Mouse (Mus musculus) kidney, embryonic 14.5 days (tissue): ENCODE results near the gene Rdh7. TPM values are rescaled to one million over a fixed set of nuclear protein-coding genes. Genes with fewer than 3 reads are reported as not detected.

Experiments used
- ATAC-seq: fragments of 200-750 bp; cut with Nextera tagmentation; 2 replicates; pipeline ENCODE4 v1.8.0; 2017; ENCODE audit warnings: moderate number of reproducible peaks, mild to moderate bottlenecking, moderate TSS enrichment, moderate library complexity; ENCODE audit not compliant: low FRiP score, low TSS enrichment
- H3K27ac ChIP-seq: fragments of 300-500 bp; sonication (generic); 2 replicates; pipeline ENCODE4 v1.5.1; 2014; ENCODE audit warnings: low read depth, mild to moderate bottlenecking, low read length, moderate library complexity, mixed read lengths
- H3K27me3 ChIP-seq: fragments of 300-500 bp; sonication (generic); 2 replicates; pipeline ENCODE4 v1.6.1; 2014; ENCODE audit warnings: mild to moderate bottlenecking, low read length; ENCODE audit not compliant: control insufficient read depth, insufficient read depth
- H3K36me3 ChIP-seq: fragments of 300-500 bp; sonication (generic); 2 replicates; pipeline ENCODE4 v1.6.1; 2014; ENCODE audit warnings: low read length, mixed read lengths; ENCODE audit not compliant: control insufficient read depth, insufficient read depth
- H3K4me1 ChIP-seq: fragments of 300-500 bp; sonication (generic); 2 replicates; pipeline ENCODE4 v1.6.1; 2014; ENCODE audit warnings: low read length, mixed read lengths; ENCODE audit not compliant: control insufficient read depth, insufficient read depth
- H3K4me2 ChIP-seq: fragments of 300-500 bp; sonication (generic); replicated peaks from 2 replicates; pipeline ENCODE4 v1.6.1; 2014; ENCODE audit warnings: low read depth, mild to moderate bottlenecking, low read length
- H3K4me3 ChIP-seq: fragments of 300-500 bp; sonication (generic); 2 replicates; pipeline ENCODE4 v1.5.1; 2014; ENCODE audit warnings: mild to moderate bottlenecking, low read length
- H3K9ac ChIP-seq: fragments of 300-500 bp; sonication (generic); 2 replicates; pipeline ENCODE4 v1.6.1; 2014; ENCODE audit warnings: low read depth, mild to moderate bottlenecking, low read length, moderate library complexity
- H3K9me3 ChIP-seq: fragments of 300-500 bp; sonication (generic); 2 replicates; pipeline ENCODE4 v1.6.1; 2016; ENCODE audit warnings: low read length; ENCODE audit not compliant: control insufficient read depth
- WGBS: fragments of 180-500 bp; shearing (Covaris S2); extraction: QIAGEN DNeasy Blood & Tissue Kit; methylation state at CpG from one replicate; pipeline ENCODE4 v1.1.7; 2014; 5-methylcytosine and 5-hydroxymethylcytosine counted together
- polyA plus RNA-seq: library from polyadenylated mRNA; unstranded; fragments of >200 nt; fragmentation: Nextera tagmentation; extraction: Ambion mirVana; gene quantifications from 2 replicates; pipeline ENCODE4 v1.2.1, GENCODE M21; 2014

The Rdh7 gene
- polyA plus RNA-seq, result not detected in 2 replicates

- Histone ChIP-seq H3K4me3 (no peak within 1 kb of the TSS), H3K9ac (no peak within 1 kb of the TSS), H3K9me3 (no peaks in the 10 kb centered on the region), H3K4me2 (no peak within 1 kb of the TSS), H3K27ac (no peak within 1 kb of the TSS), H3K36me3 (no peaks in the 10 kb centered on the region), H3K27me3 (no peaks in the 10 kb centered on the region), H3K4me1 (no peaks in the 10 kb centered on the region)
- ATAC-seq, result no peak
These were observed at the start of gene Rdh7 for GRCm38 (mm10) chr10:127888605-127889004. Gene Rdh7, minus strand, starts transcription at chr10:127888817.

GRCm38 (mm10) chr10:127937428-127938010 lies 48.9 kb upstream of the Rdh7 start:
- H3K9ac ChIP-seq, result no peak overlapping the region
- H3K4me2 ChIP-seq, result no peak overlapping the region
- H3K4me1 ChIP-seq, result no peaks in the 10 kb centered on the region
- no peak for ATAC-seq
- H3K9me3 ChIP-seq, result no peaks in the 10 kb centered on the region
- no peak overlapping the region for H3K4me3 ChIP-seq
- WGBS, result 5% methylated on average over 2 of the region's 2 CpGs
- H3K27ac ChIP-seq, result no peak overlapping the region
- no peaks in the 10 kb centered on the region for H3K36me3 ChIP-seq
- H3K27me3 ChIP-seq, result no peaks in the 10 kb centered on the region

GRCm38 (mm10) chr10:127936747-127937409 lies 48.3 kb upstream of the Rdh7 start:
- Histone ChIP-seq H3K27ac (no peak overlapping the region), H3K4me2 (no peak overlapping the region), H3K27me3 (no peaks in the 10 kb centered on the region), H3K36me3 (no peaks in the 10 kb centered on the region), H3K4me1 (no peaks in the 10 kb centered on the region), H3K4me3 (no peak overlapping the region), H3K9me3 (no peaks in the 10 kb centered on the region), H3K9ac (no peak overlapping the region)
- no peak for ATAC-seq
- 82% methylated on average over 19 of the region's 19 CpGs for WGBS

- Histone ChIP-seq H3K9me3 (no peaks in the 10 kb centered on the region), H3K9ac (no peak overlapping the region), H3K36me3 (no peaks in the 10 kb centered on the region), H3K4me1 (no peaks in the 10 kb centered on the region), H3K27me3 (no peaks in the 10 kb centered on the region), H3K4me2 (no peak overlapping the region), H3K4me3 (no peak overlapping the region), H3K27ac (no peak overlapping the region)
- no peak for ATAC-seq
- WGBS, result 89% methylated on average over 8 of the region's 8 CpGs
These were observed 47.7 kb upstream of the Rdh7 start for GRCm38 (mm10) chr10:127936271-127936670.

GRCm38 (mm10) chr10:127932290-127932926 lies 43.8 kb upstream of the Rdh7 start:
- no peak overlapping the region for H3K27ac ChIP-seq
- H3K4me3 ChIP-seq, result no peak overlapping the region
- ATAC-seq, result no peak
- H3K4me2 ChIP-seq, result no peak overlapping the region
- H3K36me3 ChIP-seq, result no peaks in the 10 kb centered on the region
- no peaks in the 10 kb centered on the region for H3K4me1 ChIP-seq
- H3K9ac ChIP-seq, result no peak overlapping the region
- H3K9me3 ChIP-seq, result no peaks in the 10 kb centered on the region
- WGBS, result 60% methylated on average over 8 of the region's 8 CpGs
- no peaks in the 10 kb centered on the region for H3K27me3 ChIP-seq

- H3K27me3 ChIP-seq, result no peaks in the 10 kb centered on the region
- H3K9ac ChIP-seq, result no peak overlapping the region
- WGBS, result 72% methylated on average over 2 of the region's 2 CpGs
- H3K4me2 ChIP-seq, result no peak overlapping the region
- no peaks in the 10 kb centered on the region for H3K36me3 ChIP-seq
- H3K27ac ChIP-seq, result no peak overlapping the region
- ATAC-seq, result no peak
- H3K4me1 ChIP-seq, result peaks cover 10% of the 10 kb centered on the region; the same call in 1 of the 2 replicates
- H3K4me3 ChIP-seq, result no peak overlapping the region
- H3K9me3 ChIP-seq, result no peaks in the 10 kb centered on the region
These were observed 39.1 kb upstream of the Rdh7 start for GRCm38 (mm10) chr10:127927737-127928136.

- Histone ChIP-seq H3K4me1 (peaks cover 10% of the 10 kb centered on the region; the same call in 1 of the 2 replicates), H3K36me3 (no peaks in the 10 kb centered on the region), H3K4me3 (no peak overlapping the region), H3K9me3 (no peaks in the 10 kb centered on the region), H3K27ac (peak overlapping the region; percentile 74; the same call in 1 of the 2 replicates), H3K27me3 (no peaks in the 10 kb centered on the region), H3K9ac (no peak overlapping the region), H3K4me2 (no peak overlapping the region)
- WGBS, result 37% methylated on average over 7 of the region's 7 CpGs
- ATAC-seq, result peak; percentile 76
These were observed 36.2 kb upstream of the Rdh7 start for GRCm38 (mm10) chr10:127924597-127925378.

- no peak for ATAC-seq
- no peaks in the 10 kb centered on the region for H3K27me3 ChIP-seq
- H3K9me3 ChIP-seq, result no peaks in the 10 kb centered on the region
- H3K4me3 ChIP-seq, result no peak overlapping the region
- no peak overlapping the region for H3K27ac ChIP-seq
- peaks cover 10% of the 10 kb centered on the region; the same call in 1 of the 2 replicates for H3K4me1 ChIP-seq
- WGBS, result 85% methylated on average over 8 of the region's 8 CpGs
- no peaks in the 10 kb centered on the region for H3K36me3 ChIP-seq
- no peak overlapping the region for H3K4me2 ChIP-seq
- no peak overlapping the region for H3K9ac ChIP-seq
These were observed 34.4 kb upstream of the Rdh7 start for GRCm38 (mm10) chr10:127923024-127923423.
